Mouse (Mus musculus) kidney, adult 11 months (tissue): ENCODE measurements around the gene Eif2ak1.
"Not testable (repeated sequence)": the region's sequence is repeated elsewhere in the genome, so short reads cannot be mapped to it uniquely, and the experiment has no call there.

ENCODE experiments used
- DNase-seq: peaks from one replicate; pipeline ENCODE4 v3.0.0; 2022

The Eif2ak1 gene

GRCm38 (mm10) chr5:143817116-143817930, at the start of gene Eif2ak1:
Eif2ak1 (plus strand) TSS chr5:143817788.
- peak; percentile 93 for DNase-seq

DNA sequence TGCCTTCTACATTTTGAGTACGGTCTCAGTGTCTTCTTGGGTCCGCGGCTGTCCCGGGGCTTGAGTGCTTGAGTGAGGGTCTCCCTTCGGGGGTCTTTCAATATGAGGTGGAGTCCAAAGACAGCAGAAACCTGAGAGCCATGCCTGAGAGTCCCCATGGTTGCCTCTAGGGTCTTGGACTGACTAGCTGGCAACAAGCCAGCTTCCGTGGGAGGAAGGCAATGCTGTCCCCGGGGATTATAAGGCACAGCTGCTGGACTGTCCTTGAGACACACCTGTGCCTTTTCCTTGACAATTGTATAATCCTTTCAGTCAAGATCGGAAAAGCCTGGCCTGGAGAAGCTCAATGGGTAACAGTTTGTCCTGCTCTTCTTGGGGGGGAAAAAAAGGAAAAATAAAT, 35.6 kb upstream of the Eif2ak1 start:
- no peak for DNase-seq

- no peak for DNase-seq
Observed at GRCm38 (mm10) chr5:143785391-143785790, 32.2 kb upstream of the Eif2ak1 start.

- DNase-seq, result not testable (repeated sequence)
Observed at GRCm38 (mm10) chr5:143801216-143801615, 16.4 kb upstream of the Eif2ak1 start.

GRCm38 (mm10) chr5:143804056-143804765, 13.4 kb upstream of the Eif2ak1 start:
- DNase-seq, result no peak

- DNase-seq, result no peak
Observed at GRCm38 (mm10) chr5:143807268-143807667, 10.3 kb upstream of the Eif2ak1 start.

- DNase-seq, result no peak
Observed at GRCm38 (mm10) chr5:143809421-143810090, 8.0 kb upstream of the Eif2ak1 start.

- no peak for DNase-seq
Observed at GRCm38 (mm10) chr5:143811653-143812052, 5.9 kb upstream of the Eif2ak1 start.

DNA sequence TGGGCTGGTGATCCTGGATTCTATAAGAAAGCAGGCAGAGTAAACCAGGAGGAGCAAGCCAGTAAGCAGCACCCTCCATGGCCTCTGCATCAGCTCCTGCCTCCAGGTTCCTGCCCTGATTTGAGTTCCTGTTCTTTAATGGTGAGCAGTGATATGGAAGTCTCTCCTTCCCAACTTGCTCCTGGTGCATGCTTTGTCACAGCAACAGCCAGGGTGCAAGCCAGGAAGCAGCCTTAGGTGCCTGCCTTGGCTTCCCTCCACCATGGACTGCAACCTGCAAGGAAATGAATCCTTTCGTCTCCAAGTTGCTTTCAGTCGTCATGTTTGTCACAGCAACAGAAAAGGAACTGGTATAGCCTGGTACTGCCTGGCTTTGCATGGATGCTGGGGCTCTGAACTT, 3.0 kb upstream of the Eif2ak1 start:
- DNase-seq, result no peak

DNA sequence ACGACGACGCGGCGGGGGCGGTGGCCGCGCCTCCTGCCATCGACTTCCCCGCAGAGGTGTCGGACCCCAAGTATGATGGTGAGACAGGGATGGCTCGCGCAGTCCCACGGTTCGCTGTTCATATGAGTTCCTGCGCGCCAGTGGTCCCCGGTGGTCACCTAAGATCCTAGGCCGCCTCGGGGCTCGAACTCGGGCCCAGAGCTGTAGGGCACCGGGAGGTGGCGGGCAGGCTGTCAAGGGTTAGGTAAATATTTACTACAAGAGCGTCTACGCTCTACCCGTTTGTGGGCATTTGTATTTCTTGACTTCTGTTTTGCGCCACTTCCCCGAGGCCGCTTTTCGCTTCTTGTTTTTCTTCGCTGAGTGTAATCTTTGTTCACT, 333 bp downstream of the Eif2ak1 start:
- peak; percentile 36 for DNase-seq

DNA sequence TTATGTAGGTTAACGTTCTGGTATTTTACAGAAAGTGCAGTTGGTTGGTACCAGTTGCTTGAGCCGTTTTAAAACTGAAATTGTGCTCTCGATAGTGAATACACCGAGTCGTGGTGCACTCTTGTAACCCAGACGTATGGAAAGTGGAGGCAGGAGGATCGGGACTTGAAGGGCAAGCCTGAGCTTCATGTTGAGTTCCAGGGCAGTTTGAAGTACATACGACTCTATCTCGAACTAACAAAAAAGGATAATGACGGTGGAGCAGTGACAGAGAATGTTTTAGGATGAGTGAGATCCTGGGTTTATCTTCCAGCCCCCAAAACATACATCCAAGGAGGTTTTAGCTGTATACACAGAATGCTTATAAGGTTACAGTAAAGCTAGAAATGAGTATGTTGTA, 873 bp downstream of the Eif2ak1 start:
- peak; percentile 4 for DNase-seq

DNA sequence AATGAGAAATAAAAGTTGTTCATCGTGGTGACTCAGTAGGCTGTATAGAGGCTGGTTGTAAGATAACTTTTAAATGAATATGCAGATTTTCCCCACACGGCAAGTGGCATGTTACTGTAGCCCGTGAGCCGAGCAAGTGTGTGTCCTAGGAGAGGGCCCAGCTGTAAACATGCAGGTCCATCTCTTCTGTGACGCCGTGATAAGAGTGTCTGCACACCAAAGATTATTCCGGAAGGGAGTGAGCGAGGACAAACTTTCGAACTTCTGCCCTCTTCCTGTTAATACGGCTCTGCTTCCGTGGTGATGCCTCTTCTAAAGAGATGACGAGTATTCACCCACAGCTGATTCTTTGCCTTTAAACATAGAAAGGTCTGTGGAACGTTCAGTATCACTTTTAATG, 1.4 kb downstream of the Eif2ak1 start:
- no peak for DNase-seq

DNA sequence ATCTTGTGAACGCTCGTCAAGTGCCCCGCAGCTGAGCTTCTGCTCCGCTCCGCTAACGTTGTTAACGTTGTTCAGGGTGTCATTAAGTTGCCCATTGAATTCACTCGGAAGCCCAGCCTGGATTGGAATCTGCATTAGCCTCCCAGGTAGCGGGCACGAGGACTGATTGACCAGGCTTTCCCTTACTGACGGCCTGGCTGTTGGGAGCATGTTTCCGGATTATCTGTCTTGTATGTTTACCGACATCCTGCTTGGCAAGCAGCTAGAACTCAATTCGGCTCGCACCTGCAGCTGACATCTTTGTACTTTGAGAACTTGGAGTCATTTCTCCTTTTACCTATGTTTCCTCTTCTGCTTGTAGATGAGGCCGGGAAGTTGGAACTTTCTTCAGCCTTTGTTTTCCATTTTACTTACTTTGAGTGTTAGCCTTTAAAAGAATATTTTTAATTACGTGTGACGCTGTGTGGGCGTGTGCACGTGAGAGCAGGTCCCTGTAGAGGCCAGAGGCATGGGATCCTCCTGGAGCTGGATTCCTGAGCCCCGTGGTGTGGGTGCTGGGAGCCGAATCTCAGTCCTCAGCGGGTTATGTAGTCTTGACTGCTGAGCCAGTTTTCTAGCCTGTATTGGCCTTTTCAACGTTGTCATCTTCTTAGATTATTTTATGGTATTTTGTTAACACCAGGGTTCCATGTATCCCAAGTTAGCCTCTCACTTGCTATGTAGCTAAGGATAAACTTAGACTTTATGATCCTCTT, 2.5 kb downstream of the Eif2ak1 start:
- no peak for DNase-seq

- no peak for DNase-seq
Observed at GRCm38 (mm10) chr5:143820820-143821219, 3.2 kb downstream of the Eif2ak1 start.

GRCm38 (mm10) chr5:143871547-143872169, 54.1 kb downstream of the Eif2ak1 start:
- DNase-seq, result no peak

DNA sequence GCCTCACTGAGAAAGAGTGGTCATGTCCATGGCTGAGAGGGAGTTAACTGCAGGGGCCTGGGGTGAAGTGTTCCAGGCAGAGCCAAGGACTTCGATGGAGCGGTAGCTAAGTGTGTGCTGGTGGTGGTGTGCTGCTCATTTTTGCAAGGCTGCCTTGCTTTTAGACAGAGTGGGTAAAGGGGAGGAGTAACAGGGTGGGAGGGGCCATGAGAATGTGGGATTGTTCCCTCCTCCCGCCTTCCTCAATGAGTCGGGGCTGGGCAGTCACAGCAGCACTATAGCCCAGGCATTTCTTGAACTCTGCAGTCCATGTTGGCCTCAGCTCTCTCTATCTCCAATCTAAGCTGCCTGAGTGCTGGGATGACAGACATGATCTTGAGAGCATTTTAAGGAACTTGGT, 57.0 kb downstream of the Eif2ak1 start:
- no peak for DNase-seq

- DNase-seq, result no peak
Observed at GRCm38 (mm10) chr5:143885274-143885673, 67.7 kb downstream of the Eif2ak1 start.

DNA sequence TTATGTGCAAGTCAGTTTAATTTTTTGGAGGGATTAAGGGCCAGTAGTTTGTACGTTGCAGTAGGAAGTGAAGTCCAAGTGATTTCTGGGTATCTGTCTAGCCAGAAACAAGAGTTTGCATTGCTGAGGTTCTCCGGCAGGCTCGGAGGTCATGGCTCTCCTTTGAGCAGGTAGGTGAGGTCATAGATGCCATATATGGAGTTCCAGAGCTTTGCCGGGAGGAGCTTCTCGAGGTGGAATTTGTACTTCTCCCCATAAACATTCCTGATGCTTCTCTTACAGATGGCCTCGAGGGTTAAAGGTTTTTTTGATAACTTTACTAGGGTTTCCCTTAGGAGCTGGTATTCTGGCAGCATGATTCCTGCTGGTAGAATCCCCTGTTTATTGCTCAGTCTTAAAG, 73.2 kb downstream of the Eif2ak1 start:
- no peak for DNase-seq

GRCm38 (mm10) chr5:143892255-143892886, 74.8 kb downstream of the Eif2ak1 start:
- DNase-seq, result no peak

DNA sequence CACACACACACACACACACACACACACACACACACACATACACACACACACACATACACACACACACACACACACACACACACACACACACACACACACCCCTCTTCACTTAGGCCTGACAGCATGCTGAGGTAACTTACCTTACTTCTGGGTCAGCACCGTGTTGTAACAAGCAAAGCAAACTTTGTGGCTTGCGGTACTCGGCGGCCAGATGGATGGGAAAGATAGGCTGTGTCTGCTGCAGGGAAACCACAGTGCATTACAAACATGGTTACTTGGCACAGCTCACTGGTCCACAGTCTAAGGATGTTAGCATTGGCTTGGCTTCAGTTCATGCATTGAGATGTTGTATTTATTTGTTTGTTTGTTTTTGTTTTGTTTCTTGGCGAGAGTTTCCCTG, 75.8 kb downstream of the Eif2ak1 start:
- no peak for DNase-seq

DNA sequence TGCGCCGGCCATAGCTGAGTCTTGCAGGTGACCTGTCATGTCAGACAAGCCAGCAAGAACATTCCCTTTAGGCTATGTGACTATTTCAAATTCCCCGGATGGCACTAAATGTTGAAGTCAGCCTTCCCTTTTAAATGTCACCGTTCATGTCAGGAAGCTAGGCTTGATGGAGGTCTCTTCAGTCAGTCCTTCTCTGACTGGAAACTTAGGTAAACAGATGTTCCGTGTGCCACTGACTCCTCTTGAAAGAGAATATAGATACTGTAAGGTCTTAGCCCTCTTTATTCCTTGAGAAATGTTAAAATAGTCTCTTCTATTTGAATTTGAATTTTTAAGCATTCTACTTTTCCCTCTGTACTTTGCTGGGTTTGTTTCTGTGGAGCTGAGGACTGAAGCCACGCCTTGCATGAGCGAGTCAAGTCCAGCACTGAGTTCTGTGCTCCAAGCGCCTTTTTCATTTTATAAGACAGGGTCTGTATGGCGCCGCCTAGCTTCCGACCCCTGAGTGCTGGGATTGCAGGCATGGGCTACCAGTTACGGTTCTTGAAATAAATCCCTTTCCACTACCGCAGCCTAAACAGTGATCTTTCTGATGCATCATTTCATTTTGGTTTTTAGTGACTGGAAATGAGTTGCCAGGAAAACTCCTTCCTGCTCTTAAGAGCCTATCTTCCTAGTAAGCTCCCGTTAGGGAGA, 80.2 kb downstream of the Eif2ak1 start, which contains the start of gene Ankrd61:
Ankrd61 (minus strand) TSS at position 51 of the 696 bp plus-strand sequence.
- DNase-seq, result no peak
